Mouse (Mus musculus) ES-E14 (cell line): ENCODE measurements around the gene Phldb1. TPM values are rescaled to one million over a fixed set of nuclear protein-coding genes. Genes with fewer than 3 reads are reported as not detected.

Experiments
- DNase-seq: peaks from one replicate; pipeline ENCODE4 v3.0.0-alpha.2; 2013; ENCODE audit warnings: low read depth, low spot score
- H3K27ac ChIP-seq: 2 replicates; pipeline ENCODE4 v1.5.1; 2012; ENCODE audit warnings: low read depth, mild to moderate bottlenecking, low read length, moderate library complexity, mixed read lengths; ENCODE audit not compliant: poor library complexity, insufficient read depth, severe bottlenecking
- H3K36me3 ChIP-seq: 2 replicates; pipeline ENCODE4 v1.6.1; 2012; ENCODE audit warnings: mild to moderate bottlenecking, low read length, moderate library complexity, mixed read lengths; ENCODE audit not compliant: control insufficient read depth, poor library complexity, insufficient read depth, severe bottlenecking
- H3K4me1 ChIP-seq, 2 experiments: fragments of 150-350 bp in 1 of 2; sonication (generic) in 1 of 2; 2 replicates each; pipeline ENCODE4 v1.6.1; 2012; ENCODE audit warnings: low read length in 2 of 2, mild to moderate bottlenecking in 1 of 2, mixed read lengths in 1 of 2; ENCODE audit not compliant: control insufficient read depth in 2 of 2, insufficient read depth in 2 of 2, poor library complexity in 1 of 2
- H3K4me3 ChIP-seq, 2 experiments: fragments of 150-350 bp in 1 of 2; sonication (generic) in 1 of 2; 2 replicates each; pipeline ENCODE4 v1.5.1; 2012; ENCODE audit warnings: low read length in 2 of 2, low read depth in 1 of 2, mild to moderate bottlenecking in 1 of 2, mixed read lengths in 1 of 2; ENCODE audit not compliant: insufficient read depth in 1 of 2, poor library complexity in 1 of 2, severe bottlenecking in 1 of 2
- H3K9ac ChIP-seq: 2 replicates; pipeline ENCODE4 v1.6.1; 2012; ENCODE audit warnings: low read depth, mild to moderate bottlenecking, low read length, mixed read lengths; ENCODE audit not compliant: poor library complexity, insufficient read depth, severe bottlenecking
- H3K9me3 ChIP-seq: fragments of 150-350 bp; sonication (generic); 2 replicates; pipeline ENCODE4 v1.6.1; 2012; ENCODE audit warnings: low read depth, mild to moderate bottlenecking, low read length; ENCODE audit not compliant: control insufficient read depth, insufficient read depth
- CHD2 ChIP-seq: IDR thresholded peaks from 2 replicates; pipeline ENCODE4 v1.6.1; 2014; ENCODE audit warnings: mild to moderate bottlenecking, low read depth, low read length, inconsistent platforms
- HCFC1 ChIP-seq: IDR thresholded peaks from 2 replicates; pipeline ENCODE4 v1.6.1; 2012; ENCODE audit warnings: low read length, inconsistent platforms, borderline replicate concordance; ENCODE audit not compliant: insufficient read depth
- MAFK ChIP-seq: IDR thresholded peaks from 2 replicates; pipeline ENCODE4 v1.6.1; 2014; ENCODE audit warnings: mild to moderate bottlenecking, low read depth, low read length, inconsistent platforms; ENCODE audit not compliant: insufficient read depth
- ZC3H11A ChIP-seq: IDR thresholded peaks from 2 replicates; pipeline ENCODE4 v1.6.1; 2012; ENCODE audit warnings: low read depth, mild to moderate bottlenecking, inconsistent platforms, low read length, borderline replicate concordance
- ZNF384 ChIP-seq: IDR thresholded peaks from 2 replicates; pipeline ENCODE4 v1.6.1; 2012; ENCODE audit warnings: low read depth, low read length, inconsistent platforms
- in situ Hi-C, 2 experiments: fragments of 600-800 bp; cut with MboI; formaldehyde crosslinking; loops; one replicate each; pipeline ENCODE4 v1.15.1; 2025; ENCODE audit warnings: low sequenced_read_pairs in 2 of 2, inconsistent platforms in 1 of 2; ENCODE audit not compliant: unreplicated experiment in 2 of 2
- total RNA-seq: library from RNA; depleted of rRNA; stranded (reverse); fragments of 300-350 nt; gene quantifications from 2 replicates; pipeline ENCODE4 v1.2.3, GENCODE M21; 2012

Gene Phldb1
- total RNA-seq, 1 experiment, result 44.0 TPM

- H3K36me3 ChIP-seq, result peaks cover 8% of the 10 kb centered on the region
- no peak for TF ChIP-seq ZNF384
- no peak for TF ChIP-seq HCFC1
- TF ChIP-seq ZC3H11A, result no peak
- TF ChIP-seq CHD2, result no peak
- no peak for TF ChIP-seq MAFK
- no peak for DNase-seq
- no peaks in the 10 kb centered on the region for H3K9me3 ChIP-seq
- in situ Hi-C loops, result no loop called here
- H3K4me3 ChIP-seq, result no peak overlapping the region
- H3K9ac ChIP-seq, result no peak overlapping the region
- H3K4me1 ChIP-seq, result no peaks in the 10 kb centered on the region
- no peak overlapping the region for H3K27ac ChIP-seq
Measured at GRCm38 (mm10) chr9:44745371-44745770, 10.4 kb upstream of the Phldb1 start.

GRCm38 (mm10) chr9:44740663-44741192, 5.7 kb upstream of the Phldb1 start:
- TF ChIP-seq CHD2, result no peak
- TF ChIP-seq ZC3H11A, result no peak
- TF ChIP-seq ZNF384, result no peak
- TF ChIP-seq HCFC1, result no peak
- no peak for TF ChIP-seq MAFK
- no peaks in the 10 kb centered on the region for H3K4me1 ChIP-seq
- peaks cover 5% of the 10 kb centered on the region for H3K36me3 ChIP-seq
- H3K9ac ChIP-seq, result no peak overlapping the region; the same call in 1 of the 2 replicates
- H3K4me3 ChIP-seq, result no peak overlapping the region
- H3K9me3 ChIP-seq, result no peaks in the 10 kb centered on the region
- H3K27ac ChIP-seq, result no peak overlapping the region
- in situ Hi-C loops, result no loop called here
- DNase-seq, result no peak

GRCm38 (mm10) chr9:44737240-44737949, 2.4 kb upstream of the Phldb1 start:
- DNase-seq, result no peak
- in situ Hi-C loops, result no loop called here
- Histone ChIP-seq H3K27ac (no peak overlapping the region), H3K9me3 (no peaks in the 10 kb centered on the region), H3K36me3 (no peaks in the 10 kb centered on the region), H3K9ac (no peak overlapping the region), H3K4me3 (no peak overlapping the region), H3K4me1 (peaks cover 0 to 6% of the 10 kb centered on the region in 2 experiments; a peak in 1 of 4 replicates)
- TF ChIP-seq MAFK (no peak), ZC3H11A (no peak), HCFC1 (no peak), ZNF384 (no peak), CHD2 (no peak)

- Histone ChIP-seq H3K4me3 (no peak overlapping the region), H3K36me3 (no peaks in the 10 kb centered on the region), H3K9me3 (no peaks in the 10 kb centered on the region), H3K4me1 (peaks cover 0 to 6% of the 10 kb centered on the region in 2 experiments; a peak in 1 of 4 replicates), H3K9ac (no peak overlapping the region), H3K27ac (no peak overlapping the region)
- no peak for TF ChIP-seq MAFK
- TF ChIP-seq HCFC1, result no peak
- no peak for TF ChIP-seq CHD2
- no peak for TF ChIP-seq ZC3H11A
- TF ChIP-seq ZNF384, result no peak
- DNase-seq, result no peak
- in situ Hi-C loops, result no loop called here
Measured at GRCm38 (mm10) chr9:44736301-44736700, 1.3 kb upstream of the Phldb1 start.

GRCm38 (mm10) chr9:44735886-44736285, 888 bp upstream of the Phldb1 start:
- Histone ChIP-seq H3K36me3 (no peaks in the 10 kb centered on the region), H3K27ac (no peak overlapping the region), H3K9me3 (no peaks in the 10 kb centered on the region), H3K4me3 (no peak overlapping the region), H3K4me1 (peaks cover 0 to 6% of the 10 kb centered on the region in 2 experiments; a peak in 1 of 4 replicates), H3K9ac (no peak overlapping the region)
- in situ Hi-C loops, result no loop called here
- TF ChIP-seq ZC3H11A, result no peak
- TF ChIP-seq MAFK, result no peak
- no peak for TF ChIP-seq HCFC1
- TF ChIP-seq CHD2, result no peak
- no peak for TF ChIP-seq ZNF384
- no peak for DNase-seq
